Mouse (Mus musculus): ENCODE measurements around the gene Pan3.

Pan3 gene

DNA sequence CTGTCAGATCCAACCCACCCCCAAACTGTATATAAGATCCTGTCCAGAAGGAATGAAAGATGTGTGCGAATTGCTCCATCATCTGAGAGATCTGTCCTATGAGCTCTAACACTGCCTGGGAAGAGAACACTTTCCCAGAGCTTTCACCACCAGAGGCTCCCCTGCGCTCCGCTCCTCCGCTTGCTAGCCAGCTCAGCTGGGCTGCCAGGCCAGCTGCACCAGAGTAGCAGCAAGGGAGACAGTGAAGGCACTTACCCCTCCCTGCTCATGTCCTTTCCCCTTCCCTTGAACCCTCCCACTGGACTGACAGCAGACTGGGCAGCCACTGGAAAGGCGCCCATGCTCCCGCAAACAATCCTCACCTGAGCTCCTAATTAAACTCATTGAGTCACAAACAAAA, 6.3 kb upstream of the Pan3 start:
- in situ Hi-C loops (cut with MboI; ENCODE audit: low pct_unique_long_range_greater_than_20kb in 1 of 2, low sequenced_read_pairs in 2 of 2, unreplicated experiment in 1 of 2): loop anchor here in 1 of 2 experiments (25.0 kb wide), 1 partner anchor 414 kb away; no protein-coding TSS in a partner anchor

DNA sequence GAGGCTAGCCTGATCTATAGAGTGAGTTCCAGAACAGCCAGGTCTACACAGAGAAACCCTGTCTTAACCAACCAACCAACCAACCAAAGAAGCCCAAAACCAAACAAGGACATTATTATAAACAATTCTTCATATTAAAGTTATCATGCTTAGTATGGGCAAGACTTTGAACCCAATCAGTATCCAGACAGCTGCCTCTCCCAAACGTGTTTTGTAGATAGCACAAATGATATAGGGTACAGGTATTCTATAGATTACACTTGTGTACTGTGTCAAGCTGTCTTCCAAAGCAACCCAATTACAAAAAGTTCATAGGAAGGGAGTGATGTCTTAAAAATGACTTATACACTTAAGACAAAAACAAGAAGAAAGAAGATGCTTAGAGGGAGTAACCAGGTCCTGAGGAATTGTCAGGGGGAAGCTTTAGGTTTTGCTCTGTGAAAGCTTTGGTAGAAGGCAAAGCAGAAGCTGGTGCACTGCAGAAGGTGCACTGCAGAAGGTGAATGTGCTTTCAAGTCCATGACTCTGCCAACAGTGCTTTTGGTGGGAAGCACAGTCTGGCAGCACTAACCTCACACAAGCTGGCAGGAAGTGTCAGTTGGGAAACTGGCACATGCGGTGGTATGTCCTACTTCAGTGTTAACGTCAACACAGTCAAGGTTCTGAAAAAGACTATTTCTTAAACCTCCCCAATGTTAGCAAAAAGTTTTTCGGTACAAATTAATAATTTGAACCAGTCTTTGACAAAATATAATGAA, 3.7 kb upstream of the Pan3 start:
- in situ Hi-C loops (cut with MboI; ENCODE audit: low pct_unique_long_range_greater_than_20kb in 1 of 2, low sequenced_read_pairs in 2 of 2, unreplicated experiment in 1 of 2): no loop called here

DNA sequence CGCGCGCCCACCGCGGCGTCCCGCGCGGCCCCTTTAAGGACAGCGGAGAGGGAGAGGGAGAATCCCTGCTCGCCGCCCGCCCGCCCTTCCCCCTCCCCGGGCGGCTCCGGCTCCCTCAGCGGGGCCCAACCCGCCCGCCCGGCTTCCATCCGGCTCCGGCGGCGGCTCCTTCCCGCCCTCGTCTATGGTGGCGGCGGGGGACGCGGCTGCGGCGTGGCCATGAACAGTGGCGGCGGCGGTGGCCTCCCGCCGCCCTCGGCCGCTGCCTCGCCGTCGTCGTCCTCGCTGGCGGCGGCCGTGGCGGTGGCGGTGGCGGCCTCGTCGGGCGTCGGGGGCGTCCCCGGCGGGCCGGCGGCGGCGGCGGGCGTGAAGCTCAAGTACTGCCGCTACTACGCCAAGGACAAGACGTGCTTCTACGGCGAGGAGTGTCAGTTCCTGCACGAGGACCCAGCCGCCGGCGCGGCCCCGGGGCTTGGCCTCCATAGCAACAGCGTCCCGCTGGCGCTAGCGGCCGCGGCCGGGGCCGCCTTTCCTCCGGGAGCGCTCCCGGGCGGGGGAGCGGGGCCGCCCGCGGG, 487 bp downstream of the Pan3 start:
- in situ Hi-C loops (cut with MboI; ENCODE audit: low pct_unique_long_range_greater_than_20kb in 1 of 2, low sequenced_read_pairs in 2 of 2, unreplicated experiment in 1 of 2): no loop called here

- in situ Hi-C loops (cut with MboI; ENCODE audit: low pct_unique_long_range_greater_than_20kb in 1 of 2, low sequenced_read_pairs in 2 of 2, unreplicated experiment in 1 of 2): no loop called here
Measured at GRCm38 (mm10) chr5:147430936-147431839, 1.2 kb downstream of the Pan3 start.

- in situ Hi-C loops (cut with MboI; ENCODE audit: low pct_unique_long_range_greater_than_20kb in 1 of 2, low sequenced_read_pairs in 2 of 2, unreplicated experiment in 1 of 2): no loop called here
Measured at GRCm38 (mm10) chr5:147432927-147433326, 3.0 kb downstream of the Pan3 start.

GRCm38 (mm10) chr5:147435224-147435623, 5.3 kb downstream of the Pan3 start:
- in situ Hi-C loops (cut with MboI; ENCODE audit: low pct_unique_long_range_greater_than_20kb in 1 of 2, low sequenced_read_pairs in 2 of 2, unreplicated experiment in 1 of 2): no loop called here

- in situ Hi-C loops (cut with MboI; ENCODE audit: low pct_unique_long_range_greater_than_20kb in 1 of 2, low sequenced_read_pairs in 2 of 2, unreplicated experiment in 1 of 2): no loop called here
Measured at GRCm38 (mm10) chr5:147435751-147436150, 5.8 kb downstream of the Pan3 start.

- in situ Hi-C loops (cut with MboI; ENCODE audit: low pct_unique_long_range_greater_than_20kb in 1 of 2, low sequenced_read_pairs in 2 of 2, unreplicated experiment in 1 of 2): no loop called here
Measured at GRCm38 (mm10) chr5:147436491-147436890, 6.5 kb downstream of the Pan3 start.

GRCm38 (mm10) chr5:147440996-147441507, 11.1 kb downstream of the Pan3 start:
- in situ Hi-C loops (cut with MboI; ENCODE audit: low pct_unique_long_range_greater_than_20kb in 1 of 2, low sequenced_read_pairs in 2 of 2, unreplicated experiment in 1 of 2): no loop called here

DNA sequence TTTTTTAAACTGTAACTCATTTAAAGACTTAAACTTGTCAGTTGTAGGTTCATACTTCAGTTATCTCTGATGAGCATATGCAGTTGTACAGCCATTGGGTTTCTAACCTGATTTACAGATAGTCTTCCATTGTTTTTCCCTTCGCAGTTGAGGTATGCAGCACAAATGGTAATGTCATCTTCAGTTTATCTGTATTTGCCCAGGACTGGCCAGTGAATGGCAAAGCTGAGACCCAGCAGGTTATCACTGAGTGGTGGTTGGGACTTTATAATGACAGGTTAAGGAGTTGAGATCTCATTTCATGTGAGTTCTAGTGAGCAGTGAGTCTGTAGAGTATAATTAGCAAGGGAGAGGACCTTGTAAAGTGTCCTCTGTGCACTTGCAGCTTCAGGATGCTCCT, 12.0 kb downstream of the Pan3 start:
- in situ Hi-C loops (cut with MboI; ENCODE audit: low pct_unique_long_range_greater_than_20kb in 1 of 2, low sequenced_read_pairs in 2 of 2, unreplicated experiment in 1 of 2): no loop called here

DNA sequence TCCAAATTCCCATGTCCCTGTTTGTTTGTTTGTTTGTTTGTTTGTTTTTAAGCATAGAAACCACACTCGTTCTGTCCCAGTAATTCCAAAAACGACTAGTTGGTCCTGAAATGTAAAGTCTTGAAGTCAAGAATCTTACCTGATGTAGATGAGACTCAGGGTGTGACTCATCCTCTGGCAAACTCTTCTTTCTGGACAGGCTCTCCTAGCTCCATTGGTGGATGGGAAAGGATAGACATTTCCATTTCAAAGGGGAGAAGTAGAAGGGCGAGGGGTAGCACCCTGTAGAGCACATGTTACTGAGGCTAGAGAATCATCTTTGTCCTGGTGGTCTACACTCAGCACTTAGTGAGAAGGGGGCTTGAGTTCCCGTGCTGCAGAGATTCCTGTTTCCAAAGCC, 12.8 kb downstream of the Pan3 start:
- in situ Hi-C loops (cut with MboI; ENCODE audit: low pct_unique_long_range_greater_than_20kb in 1 of 2, low sequenced_read_pairs in 2 of 2, unreplicated experiment in 1 of 2): no loop called here

GRCm38 (mm10) chr5:147444298-147444697, 14.3 kb downstream of the Pan3 start:
- in situ Hi-C loops (cut with MboI; ENCODE audit: low pct_unique_long_range_greater_than_20kb in 1 of 2, low sequenced_read_pairs in 2 of 2, unreplicated experiment in 1 of 2): no loop called here

DNA sequence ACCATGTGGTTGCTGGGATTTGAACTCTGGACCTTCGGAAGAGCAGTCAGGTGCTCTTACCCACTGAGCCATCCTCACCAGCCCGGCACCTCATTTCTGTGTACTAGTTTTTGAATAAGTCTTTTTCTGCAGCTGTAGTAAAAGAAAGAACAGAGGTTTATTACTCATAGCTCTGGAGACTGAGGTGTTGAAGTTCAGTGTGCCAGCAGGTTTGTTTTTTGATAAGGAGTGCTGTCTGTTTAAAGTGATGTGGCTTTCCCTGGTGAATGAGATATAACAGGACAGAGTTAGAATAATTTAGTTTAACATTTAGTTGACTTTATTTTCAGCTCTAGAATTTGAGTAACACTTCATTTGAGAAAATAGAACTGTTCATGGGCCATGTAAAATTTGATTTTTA, 14.8 kb downstream of the Pan3 start:
- in situ Hi-C loops (cut with MboI; ENCODE audit: low pct_unique_long_range_greater_than_20kb in 1 of 2, low sequenced_read_pairs in 2 of 2, unreplicated experiment in 1 of 2): no loop called here

GRCm38 (mm10) chr5:147445252-147445651, 15.3 kb downstream of the Pan3 start:
- in situ Hi-C loops (cut with MboI; ENCODE audit: low pct_unique_long_range_greater_than_20kb in 1 of 2, low sequenced_read_pairs in 2 of 2, unreplicated experiment in 1 of 2): no loop called here

GRCm38 (mm10) chr5:147448526-147448925, 18.6 kb downstream of the Pan3 start:
- in situ Hi-C loops (cut with MboI; ENCODE audit: low pct_unique_long_range_greater_than_20kb in 1 of 2, low sequenced_read_pairs in 2 of 2, unreplicated experiment in 1 of 2): no loop called here

- in situ Hi-C loops (cut with MboI; ENCODE audit: low pct_unique_long_range_greater_than_20kb in 1 of 2, low sequenced_read_pairs in 2 of 2, unreplicated experiment in 1 of 2): no loop called here
Measured at GRCm38 (mm10) chr5:147448933-147449332, 19.0 kb downstream of the Pan3 start.

- in situ Hi-C loops (cut with MboI; ENCODE audit: low pct_unique_long_range_greater_than_20kb in 1 of 2, low sequenced_read_pairs in 2 of 2, unreplicated experiment in 1 of 2): no loop called here
Measured at GRCm38 (mm10) chr5:147456491-147456890, 26.5 kb downstream of the Pan3 start.

GRCm38 (mm10) chr5:147459821-147460567, 30.0 kb downstream of the Pan3 start:
- in situ Hi-C loops (cut with MboI; ENCODE audit: low pct_unique_long_range_greater_than_20kb in 1 of 2, low sequenced_read_pairs in 2 of 2, unreplicated experiment in 1 of 2): no loop called here

Data from mouse embryonic stem cell (cell line).